Mouse (Mus musculus) thymus, adult 2 months (tissue): ENCODE results near the gene Gipc2.

Experiments used
- CTCF ChIP-seq: fragments of 200-500 bp; IDR thresholded peaks from 2 replicates; pipeline ENCODE4 v1.5.1; 2012; ENCODE audit warnings: mild to moderate bottlenecking, control low read depth, low read length, moderate library complexity, borderline replicate concordance; ENCODE audit not compliant: control insufficient read depth, poor library complexity, insufficient read depth; ENCODE audit errors: extremely low read depth
- POLR2A ChIP-seq: fragments of 200-500 bp; IDR thresholded peaks from 2 replicates; pipeline ENCODE4 v1.6.1; 2012; ENCODE audit warnings: mild to moderate bottlenecking, low read length, control low read depth, moderate library complexity; ENCODE audit not compliant: control insufficient read depth, poor library complexity, insufficient read depth; ENCODE audit errors: extremely low read depth

GRCm38 (mm10) chr3:152199125-152199524, 33.1 kb upstream of the Gipc2 start:
- TF ChIP-seq POLR2A: no peak
- no peak for TF ChIP-seq CTCF
